Mouse (Mus musculus): ENCODE measurements around the gene Rnf157.

Rnf157 gene

DNA sequence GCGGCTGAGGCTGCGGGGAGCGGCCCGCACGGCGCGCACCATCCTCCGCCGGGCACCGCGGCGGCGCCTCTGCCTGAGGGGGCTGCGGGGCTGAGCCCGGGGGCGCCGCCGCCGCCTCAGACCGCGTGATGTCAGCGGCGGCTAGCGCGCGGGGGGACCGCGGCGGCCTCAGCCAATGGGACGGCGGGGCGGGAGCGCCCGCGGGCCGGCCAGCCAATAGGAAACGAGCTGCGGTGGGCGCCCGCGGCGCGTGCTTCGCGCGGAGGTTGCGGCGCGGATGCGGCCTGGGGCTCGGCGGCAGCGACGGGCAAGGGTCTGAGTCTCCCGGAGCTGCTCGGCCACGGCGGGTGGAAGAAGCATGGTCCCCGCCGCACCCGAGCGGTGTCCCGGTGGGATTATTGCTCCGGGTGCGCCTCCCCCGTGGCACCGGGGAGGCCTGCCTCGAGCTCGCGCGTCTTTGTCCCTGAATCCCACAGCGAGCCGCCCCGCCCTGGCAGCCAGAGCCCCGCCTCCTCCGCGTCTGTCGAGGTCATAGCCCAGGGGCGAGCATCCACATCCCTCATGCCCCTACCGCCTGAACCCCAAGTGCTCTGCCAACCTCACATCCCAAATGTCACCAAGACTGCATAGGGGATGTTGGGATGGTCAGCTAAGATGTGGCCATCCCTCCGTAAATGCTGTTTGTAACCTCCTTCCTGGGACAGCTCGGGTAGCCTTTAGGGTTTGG, at the start of gene Rnf157:
Gene Rnf157, minus strand, starts transcription at position 129 of the 727 bp plus-strand sequence.
- DNase-seq (ENCODE audit: low read depth), result no peak

DNA sequence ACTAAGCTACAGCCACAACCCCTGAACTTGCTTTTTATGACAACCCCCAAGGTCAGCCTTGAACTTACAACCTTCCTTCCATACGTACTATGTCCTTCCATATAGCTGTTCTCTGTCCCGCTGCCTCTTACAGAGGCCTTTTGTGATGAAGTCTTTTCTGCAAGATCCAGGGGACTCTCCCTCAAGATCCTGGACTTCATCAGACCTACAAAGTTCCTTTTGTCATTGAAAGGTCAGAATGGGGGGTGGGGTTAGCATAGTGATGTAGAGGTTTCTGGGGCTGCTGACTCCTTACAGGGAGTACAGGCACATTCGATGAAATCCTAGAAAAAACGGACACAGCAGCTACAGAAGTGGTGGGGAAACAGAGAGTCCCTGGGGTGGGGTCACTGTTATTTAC, 47.0 kb upstream of the Rnf157 start:
- no peak for DNase-seq (ENCODE audit: low read depth)

DNA sequence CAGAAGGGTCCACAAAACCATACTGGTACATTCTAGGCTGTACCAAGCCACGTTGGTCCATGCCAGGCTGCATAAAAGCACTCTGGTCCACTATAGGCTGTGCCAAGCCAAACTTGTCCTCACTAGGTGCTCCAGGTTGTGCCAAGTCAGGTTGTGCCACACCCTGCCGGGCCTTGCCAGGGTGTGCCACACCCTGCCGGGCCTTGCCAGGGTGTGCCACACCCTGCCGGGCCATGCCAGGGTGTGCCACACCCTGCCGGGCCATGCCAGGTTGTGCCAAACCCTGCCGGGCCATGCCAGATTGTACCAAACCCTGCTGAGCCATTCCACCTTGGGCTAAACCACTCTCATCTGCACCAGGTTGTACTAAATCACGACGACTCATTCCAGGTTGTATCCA, 43.4 kb upstream of the Rnf157 start:
- DNase-seq (ENCODE audit: low read depth), result no peak

DNA sequence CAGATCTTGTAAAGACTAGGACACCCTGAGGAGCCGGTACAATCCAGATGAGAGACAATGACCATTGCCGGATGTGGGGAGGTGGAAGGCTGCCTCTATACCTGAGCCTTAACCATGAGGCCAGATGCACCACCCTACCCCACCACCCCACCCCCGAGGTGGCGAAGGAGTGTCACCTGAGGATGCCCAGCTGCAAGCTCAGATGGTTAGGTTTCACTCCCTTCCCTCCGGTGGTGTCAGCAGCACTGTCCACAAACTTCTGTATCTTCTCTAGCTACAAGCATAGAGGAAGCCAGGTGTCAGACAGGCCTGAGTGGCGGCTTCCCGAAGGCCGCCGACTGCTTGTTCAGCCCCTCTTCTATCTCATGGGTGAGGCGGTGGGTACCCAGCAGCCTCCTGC, 41.1 kb upstream of the Rnf157 start:
- DNase-seq (ENCODE audit: low read depth), result no peak

DNA sequence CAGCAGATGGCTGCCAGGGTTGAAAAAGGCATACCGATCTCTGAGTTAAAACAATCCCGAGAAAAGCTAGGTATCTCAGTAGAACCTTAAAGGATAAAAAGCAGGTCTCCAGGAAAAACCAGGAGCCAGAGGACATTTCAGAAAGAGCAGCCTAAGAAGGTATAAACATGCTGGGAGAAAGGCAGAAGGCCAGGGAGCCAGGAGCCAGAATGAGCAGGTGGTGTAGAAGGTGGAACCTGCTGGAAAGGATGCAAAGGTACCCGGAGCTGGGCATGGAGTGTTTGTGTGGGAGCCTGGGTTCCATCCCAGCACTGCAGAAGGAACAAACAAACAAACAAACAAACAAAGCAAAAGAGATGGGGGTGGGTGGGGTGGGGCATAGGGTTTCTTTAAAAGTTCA, 36.5 kb upstream of the Rnf157 start:
- no peak for DNase-seq (ENCODE audit: low read depth)

DNA sequence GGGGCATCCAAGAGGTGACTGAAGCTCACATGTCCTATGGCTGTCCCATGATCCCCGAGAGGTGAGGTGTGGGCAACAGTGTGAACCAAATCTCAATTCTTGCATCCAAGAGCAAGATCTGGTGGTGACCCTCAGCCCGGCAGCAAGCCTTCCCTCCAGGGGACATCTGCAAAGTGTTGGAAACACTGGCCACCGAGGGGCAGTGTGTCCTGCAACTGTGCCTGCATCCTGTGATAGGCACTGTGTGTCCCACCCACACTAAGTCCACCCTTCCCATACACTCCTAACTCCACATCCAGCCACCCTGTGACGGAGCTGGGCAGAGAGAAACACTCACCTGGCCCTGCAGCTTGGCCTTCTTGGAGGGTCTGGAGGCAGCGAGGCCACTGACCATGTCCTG, 35.0 kb upstream of the Rnf157 start:
- no peak for DNase-seq (ENCODE audit: low read depth)

DNA sequence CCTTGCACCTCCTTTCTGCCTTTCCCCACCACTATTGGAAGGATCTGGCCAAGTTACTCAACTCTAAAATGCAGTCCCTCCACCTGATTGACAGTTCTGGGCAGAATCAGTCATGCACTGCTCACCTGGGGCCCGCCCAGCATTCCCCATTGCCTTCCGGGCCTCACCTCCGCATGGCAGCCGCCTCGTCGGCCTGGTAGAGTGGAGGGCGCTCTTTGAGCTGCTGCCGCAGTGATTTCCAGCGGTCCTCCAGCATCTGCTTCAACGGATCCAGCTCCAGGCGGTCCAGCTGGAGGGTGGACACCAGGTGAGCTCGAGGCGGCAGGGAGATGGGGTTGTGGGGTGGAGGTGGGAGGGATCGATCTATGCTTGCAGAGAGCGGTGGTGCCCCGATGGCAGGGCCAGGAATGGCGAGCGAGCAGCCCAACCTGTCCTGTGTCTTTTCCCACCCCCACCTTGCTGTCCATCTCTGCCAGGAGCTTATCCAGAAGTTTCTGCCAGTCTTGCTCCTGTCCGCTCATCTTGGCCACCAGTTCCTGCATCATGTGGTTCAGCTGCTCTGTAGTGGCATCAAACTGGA, 33.6 kb upstream of the Rnf157 start:
- DNase-seq (ENCODE audit: low read depth), result no peak

DNA sequence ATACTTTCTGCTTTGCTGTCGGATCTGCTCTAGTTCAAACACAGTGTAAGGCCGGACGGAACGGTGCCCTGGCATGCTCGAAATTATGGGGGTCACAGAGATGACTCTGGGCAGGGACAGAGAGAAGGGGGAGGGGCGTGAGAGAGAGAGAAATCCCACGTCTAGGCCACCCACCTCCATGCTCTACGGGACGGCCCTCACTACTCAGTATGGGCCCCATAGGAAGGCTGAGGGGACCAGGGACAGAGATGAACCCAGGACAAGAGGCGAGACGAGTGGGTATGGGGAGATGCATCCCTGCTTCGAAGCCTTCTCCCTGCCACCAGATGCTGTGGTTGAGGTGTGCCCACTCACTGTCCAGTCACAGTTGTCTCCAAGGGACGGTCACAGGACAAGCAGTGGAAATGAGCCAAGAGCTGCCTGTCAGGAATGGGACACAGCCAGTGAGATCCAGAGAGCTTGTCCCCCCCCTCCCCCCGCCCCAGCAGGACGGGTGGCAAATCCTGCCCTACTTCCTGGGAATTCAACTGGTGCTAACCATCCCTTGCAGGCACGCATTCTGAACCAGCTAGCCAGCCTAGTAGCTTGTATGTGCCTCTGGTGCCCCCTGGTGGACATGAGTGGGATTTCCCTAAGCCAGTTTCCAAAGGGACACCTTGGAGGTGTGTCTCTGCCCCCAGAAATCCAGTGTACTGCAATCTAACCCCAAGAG, 32.9 kb upstream of the Rnf157 start:
- DNase-seq (ENCODE audit: low read depth), result no peak

DNA sequence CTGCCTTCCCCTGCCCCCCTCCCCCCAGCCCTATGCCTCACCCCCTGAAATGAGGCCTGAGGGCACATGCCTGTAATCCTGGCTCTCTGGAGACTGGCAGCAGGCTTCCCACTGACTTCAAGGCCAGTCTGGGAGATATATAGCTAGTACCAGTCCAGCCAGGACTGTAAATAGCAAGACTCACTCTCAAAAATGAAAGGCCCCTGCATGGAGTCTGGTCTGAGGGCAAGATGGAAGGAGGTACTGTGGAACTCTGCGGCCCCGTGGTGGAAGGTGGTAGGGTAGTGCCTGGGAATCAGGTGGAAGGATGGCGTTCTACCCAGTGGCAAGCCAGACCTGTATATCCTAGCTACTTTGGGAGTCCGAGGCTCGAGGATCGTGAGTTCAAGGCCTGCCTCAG, 31.1 kb upstream of the Rnf157 start:
- no peak for DNase-seq (ENCODE audit: low read depth)

DNA sequence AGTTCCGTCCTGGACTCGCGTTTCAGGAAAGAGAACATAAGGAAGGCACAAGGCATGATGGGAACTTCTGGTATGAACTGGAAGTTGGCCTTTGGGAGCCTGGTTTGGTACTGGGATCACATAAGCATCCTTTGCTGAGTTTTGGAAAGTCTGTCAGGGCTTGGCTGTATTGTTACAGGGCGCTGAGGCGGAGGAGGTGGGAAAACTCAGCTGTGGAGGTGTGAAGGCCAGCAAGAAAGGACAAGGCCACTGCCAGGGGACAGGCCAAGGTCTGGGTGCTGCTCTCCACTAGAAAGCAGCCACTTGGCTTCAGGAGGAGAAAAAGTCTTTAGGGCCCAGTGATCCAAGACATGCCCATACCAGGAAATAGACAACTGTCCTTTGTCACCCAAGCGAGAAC, 30.5 kb upstream of the Rnf157 start:
- no peak for DNase-seq (ENCODE audit: low read depth)

DNA sequence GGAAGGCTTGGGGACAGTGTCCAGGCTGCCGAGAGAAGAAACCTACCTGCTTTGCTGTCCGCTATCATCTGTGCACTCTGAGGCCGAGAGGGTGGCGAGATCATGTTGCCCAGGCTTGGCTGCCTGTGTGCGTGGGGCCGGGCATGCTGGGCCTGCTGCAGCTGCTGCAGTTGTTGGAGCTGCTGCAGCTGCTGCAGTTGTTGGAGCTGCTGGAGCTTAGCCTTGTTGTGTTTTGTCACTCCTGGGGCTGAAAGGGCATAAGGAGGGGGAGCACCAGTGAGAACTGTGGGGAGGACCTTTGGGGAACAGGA, 30.0 kb upstream of the Rnf157 start:
- no peak for DNase-seq (ENCODE audit: low read depth)

DNA sequence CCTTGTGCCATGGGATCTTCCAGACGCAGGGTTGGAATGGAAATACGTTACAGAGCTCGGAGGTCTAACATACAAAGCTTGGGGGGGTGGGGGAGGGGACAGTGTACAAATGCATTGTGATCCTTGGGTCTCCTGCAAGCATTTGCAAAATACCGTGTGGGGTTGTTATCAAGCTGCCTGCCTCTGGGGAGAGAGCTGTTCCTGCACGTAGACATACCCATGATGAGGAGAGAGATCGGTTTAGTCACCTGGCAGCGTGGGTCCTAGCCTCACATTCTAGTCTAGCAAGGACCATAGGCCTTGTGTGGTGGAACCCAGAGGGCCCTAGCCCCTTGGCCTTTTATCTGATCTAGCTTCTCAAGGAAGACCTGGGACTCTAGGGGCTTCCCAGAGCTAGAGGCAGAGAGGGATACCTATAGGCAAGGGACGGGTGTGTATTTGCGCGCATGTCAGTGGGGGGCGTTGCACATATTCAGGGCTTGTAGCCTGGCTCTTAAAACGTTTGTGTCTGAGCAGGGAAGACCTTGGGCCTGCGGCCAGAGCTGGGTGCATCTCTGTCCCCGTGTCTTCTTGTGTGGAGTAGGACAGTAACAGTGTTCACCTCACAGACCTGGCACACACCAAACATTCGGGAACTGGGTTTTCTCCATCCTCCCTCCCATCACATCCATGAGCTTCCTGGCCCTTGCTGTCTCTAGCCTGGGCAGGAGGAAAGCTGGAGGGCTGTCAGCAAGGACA, 29.5 kb upstream of the Rnf157 start:
- DNase-seq (ENCODE audit: low read depth), result no peak

DNA sequence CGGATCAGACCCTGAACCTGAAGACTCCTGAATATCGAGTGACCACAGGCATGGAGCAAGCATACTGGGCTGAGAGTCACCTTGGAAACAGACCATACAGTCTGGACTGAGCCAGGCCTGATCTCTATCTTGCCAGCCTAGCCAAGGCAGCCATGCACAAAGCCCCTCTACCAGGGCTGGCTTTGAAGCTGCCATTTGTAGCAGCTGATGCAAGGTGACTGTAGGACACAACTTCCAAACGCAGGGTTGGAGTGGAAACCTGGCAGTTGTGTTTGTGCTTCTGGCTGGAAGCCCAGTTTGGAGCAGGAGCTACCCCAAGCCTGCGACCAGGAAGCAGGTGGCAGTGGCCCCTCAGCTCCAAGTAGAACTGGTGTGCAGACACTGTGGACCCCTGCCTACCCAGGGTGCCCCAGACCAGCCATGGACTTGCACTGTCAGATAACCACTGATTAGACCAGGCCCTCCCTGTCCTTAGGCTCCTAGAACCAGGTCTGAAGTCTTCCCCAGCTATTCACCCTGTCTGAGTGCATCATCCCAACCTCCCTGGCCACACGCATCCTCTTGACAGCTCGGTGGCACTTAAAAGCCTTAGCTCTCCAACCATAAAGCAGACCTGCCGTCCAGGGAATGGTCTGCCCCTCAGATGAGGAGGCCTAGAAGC, 27.7 kb upstream of the Rnf157 start:
- DNase-seq (ENCODE audit: low read depth), result no peak

DNA sequence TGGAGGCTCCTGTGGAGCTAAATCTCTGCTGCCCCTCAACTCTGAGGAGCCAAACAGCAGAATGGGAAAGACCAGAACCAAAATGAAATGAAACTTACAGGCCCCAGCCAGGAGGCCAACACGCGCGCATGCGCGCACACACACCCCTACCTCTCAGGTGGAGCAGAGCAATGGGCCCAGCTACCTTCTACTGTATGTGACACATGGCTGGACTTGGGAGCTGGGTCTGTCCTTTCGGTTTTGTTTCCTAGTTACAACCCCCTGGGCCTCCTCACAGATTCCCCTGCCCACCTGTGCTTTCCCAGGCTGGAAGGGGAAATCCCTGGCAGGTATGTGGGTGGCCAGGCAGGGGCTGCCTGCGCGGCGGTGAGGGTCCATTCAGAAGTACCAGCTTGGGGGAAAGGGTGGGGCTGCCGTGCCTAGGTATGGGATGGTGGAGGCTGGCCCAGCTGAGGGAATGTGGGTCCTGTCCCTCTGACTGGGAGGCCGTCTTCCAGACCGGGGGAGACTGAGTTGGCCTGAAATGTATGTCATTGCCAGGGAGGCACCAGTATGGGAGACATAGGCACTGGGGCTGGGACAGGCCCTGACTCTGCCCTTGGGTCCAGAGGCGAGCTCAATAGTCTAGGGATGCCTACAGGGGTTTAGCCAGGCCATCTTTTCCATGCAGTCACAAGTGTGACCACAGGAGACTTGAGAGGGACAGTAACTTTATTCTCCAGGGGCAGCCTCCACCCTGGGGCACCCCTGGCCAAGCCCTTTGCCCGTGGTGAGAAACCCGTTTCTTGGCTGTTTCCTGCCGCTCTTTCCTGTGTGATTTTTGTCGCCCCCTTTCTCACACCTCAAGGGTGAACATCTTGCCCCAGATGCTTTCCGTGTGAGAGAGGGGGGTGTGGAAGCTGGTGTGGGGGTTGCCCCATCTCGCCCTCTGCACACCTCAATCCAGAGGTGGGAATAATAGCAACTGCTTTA, 26.7 kb upstream of the Rnf157 start:
- no peak for DNase-seq (ENCODE audit: low read depth)

DNA sequence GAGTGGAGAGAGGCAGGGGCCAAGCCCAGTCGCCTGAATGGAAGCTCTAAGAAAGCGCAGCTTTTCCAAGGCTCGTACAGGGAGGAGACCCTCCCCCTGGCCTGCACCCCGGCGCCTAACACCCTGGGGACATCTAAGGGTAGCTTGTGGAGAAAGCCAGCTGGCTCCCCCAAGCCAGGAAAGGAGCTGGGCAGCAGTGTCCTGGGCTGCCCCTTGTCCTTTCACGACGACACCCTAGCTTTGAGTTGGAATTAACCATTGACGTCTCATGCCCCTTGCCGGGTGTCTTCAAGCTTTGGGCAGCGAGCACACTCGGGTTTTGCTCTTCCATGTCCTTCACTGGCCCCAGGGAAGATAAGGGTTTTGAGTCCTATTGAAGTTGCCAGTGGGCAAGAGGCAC, 24.7 kb upstream of the Rnf157 start:
- no peak for DNase-seq (ENCODE audit: low read depth)

DNA sequence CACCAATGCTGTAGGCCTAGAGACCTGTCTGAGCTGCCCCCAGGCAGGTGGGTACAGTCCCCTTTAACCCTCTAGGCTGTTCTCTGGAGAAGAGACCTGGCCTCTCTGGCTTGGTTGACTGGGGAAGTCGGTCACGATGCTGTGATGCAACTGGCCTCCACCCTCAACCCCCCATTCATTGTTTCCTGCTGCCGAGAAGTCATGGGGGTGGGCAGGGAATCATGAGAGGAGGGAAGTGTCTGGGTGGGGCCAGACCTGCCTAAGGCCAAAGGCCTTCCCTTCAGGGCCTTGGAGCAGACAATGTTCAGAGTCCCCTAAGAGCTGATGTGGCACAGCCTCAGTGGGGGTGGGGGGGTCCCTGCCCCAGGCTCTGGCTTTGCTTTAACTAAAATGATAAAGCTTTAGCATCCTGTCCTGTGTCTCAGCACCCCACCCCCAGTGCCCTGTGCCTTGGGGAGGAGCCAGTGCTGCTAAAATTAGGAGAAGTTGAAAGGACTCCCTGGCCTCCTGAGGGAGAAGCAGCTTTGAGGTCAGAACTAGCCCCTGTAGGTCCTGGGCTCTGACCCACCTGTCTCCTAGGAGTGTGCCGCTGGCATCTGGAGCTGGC, 24.0 kb upstream of the Rnf157 start:
- no peak for DNase-seq (ENCODE audit: low read depth)

DNA sequence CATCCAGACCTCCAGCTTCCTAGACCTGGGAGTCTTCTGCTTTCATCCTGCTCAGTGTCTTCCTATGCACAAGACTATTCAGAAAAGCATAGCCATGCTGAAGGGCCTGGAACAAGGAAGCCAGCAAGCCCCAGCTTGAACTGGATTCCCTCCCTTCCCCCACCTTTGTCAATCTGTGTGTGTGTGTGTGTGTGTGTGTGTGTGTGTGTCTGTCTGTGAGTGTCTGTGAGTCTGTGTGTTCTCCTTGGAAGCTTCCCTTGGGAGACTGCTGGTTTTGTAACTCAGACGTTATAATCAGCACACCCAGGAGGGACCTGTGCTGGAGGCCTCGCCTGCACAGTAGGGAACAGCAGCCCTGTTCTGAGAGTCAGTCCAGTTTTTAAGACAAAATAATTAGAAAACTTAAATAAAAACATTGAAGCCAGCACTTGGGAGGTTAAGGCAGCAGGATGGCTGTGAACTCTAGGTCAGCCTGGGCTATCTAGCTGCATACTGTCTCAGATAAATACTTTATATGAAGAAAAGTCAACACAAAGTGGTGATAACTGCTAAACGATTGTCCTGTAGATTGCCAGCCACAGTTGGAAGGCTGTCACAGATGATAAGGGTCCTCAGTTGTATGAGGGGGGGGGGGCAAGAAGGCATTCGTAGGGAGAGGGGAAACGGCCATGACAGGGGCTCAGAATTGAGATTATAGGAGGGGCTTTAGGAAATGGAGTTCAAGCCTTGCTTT, 23.3 kb upstream of the Rnf157 start:
- no peak for DNase-seq (ENCODE audit: low read depth)

DNA sequence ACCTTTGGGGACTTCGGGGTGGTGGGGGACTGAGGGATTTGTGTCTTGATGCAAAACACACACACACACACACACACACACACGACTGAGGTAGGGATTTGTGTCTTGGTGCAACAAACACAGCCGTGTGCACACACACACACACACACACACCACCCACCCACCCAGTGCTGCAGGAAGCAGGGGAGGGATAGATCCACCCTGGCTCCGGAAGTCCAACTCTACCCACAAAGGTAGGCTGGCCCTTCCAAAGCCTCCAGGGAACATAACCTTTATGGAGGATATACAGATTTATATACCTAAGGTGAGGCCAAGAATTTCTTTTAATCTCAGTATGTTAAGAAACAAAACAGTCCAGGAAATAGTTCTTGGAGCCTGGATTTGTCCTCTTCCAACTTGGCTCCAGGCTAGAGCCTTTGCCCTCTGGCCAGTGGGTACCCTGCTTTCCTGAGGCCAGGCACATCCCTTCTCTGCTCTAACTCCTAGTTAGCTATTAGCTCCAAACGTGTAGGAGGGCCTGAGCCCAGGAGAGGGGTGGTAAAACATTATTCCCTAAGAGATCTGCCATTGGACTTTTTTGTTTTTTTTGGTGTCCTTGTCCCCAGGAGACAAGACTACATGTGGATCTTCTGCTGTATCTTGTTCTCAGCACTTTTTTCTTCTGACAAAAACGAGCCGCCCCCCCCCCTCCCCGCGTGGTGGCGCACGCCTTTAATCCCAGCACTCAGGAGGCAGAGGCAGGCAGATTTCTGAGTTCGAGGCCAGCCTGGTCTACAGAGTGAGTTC, 22.3 kb upstream of the Rnf157 start:
- no peak for DNase-seq (ENCODE audit: low read depth)

DNA sequence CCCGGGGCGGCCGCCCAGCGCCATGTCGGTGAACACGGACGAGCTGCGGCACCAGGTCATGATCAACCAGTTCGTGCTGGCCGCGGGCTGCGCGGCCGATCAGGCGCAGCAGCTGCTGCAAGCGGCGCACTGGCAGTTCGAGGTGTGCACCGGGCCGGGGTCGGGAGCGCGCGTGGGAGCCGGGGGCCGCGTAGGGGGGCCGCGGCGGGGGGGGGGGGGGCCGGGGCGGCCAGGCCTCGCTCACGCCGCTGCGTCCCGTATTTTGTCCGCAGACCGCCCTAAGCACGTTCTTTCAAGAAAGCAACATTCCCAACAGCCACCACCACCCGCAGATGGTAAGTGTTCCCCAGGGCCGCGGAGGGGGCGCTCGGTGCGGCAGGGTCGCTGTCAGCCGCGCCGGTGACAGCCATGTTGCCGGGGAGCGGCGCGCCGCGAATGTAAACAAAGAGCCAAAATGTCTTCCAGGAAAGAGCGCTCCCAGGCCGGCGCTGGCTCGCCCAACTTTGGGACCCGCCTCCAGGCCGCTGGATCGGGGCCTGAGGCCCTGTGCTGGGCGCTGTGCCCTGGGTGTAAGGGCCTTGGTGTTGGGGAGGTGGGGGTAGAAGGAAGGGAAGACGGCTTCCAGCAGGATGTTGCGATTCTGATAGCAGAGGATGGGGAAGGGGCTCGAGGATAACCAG, 21.6 kb upstream of the Rnf157 start:
- peak; percentile 43 for DNase-seq (ENCODE audit: low read depth)
